26 mouse cellular contexts compared by ENCODE assay signal in genomic region chr9:103010161-103010560, GRCm38 (mm10). TPM values are rescaled to one million over a fixed set of nuclear protein-coding genes. Genes with fewer than 3 reads are reported as not detected.
A peak's percentile ranks its signal among the peaks of the same experiment; 100 is the strongest.
DNase-seq lines count a peak whose midpoint lies in the region; ATAC-seq and TF ChIP-seq lines count a peak whose summit lies in the region.
"Had no signal": no experiment of that assay in that cellular context is flagged by ENCODE, and none has a peak within 500 bp of the region (broad histone marks: within the 10 kb centered on the region; RNA-seq: fewer than 3 reads in every experiment).

No protein-coding gene starts in this region.

- H3K4me1 ChIP-seq in heart, postnatal 0 days (ENCODE audit: control insufficient read depth, insufficient read depth), result peaks cover 13% of the 10 kb centered on the region; the same call in 1 of the 2 replicates
- H3K4me1 ChIP-seq in lung, adult 2 months (ENCODE audit: control insufficient read depth, insufficient read depth, low read length), result peaks cover 18% of the 10 kb centered on the region
- peaks cover 23% of the 10 kb centered on the region for H3K4me1 ChIP-seq in lung, postnatal 0 days (ENCODE audit: insufficient read depth, low read depth, low read length)
- peaks cover 7% of the 10 kb centered on the region for H3K4me1 ChIP-seq in stomach, postnatal 0 days (replicated peaks; ENCODE audit: control insufficient read depth, insufficient read depth)

- whole genome bisulfite sequencing in heart, postnatal 0 days, result 53% methylated on average over 3 of the region's 3 CpGs
- 29% methylated on average over 3 of the region's 3 CpGs for WGBS in lung, adult 2 months
- 38% methylated on average over 3 of the region's 3 CpGs for WGBS in lung, postnatal 0 days
- 60% methylated on average over 3 of the region's 3 CpGs for WGBS in stomach, postnatal 0 days

- no peak for TF ChIP-seq POLR2A in lung, adult 2 months (IDR thresholded peaks at IDR 0.05; ENCODE audit: borderline replicate concordance, extremely low read depth, low read depth, low read length)

- H3K9ac ChIP-seq in heart, postnatal 0 days (replicated peaks; ENCODE audit: low read depth, low read length), result no peak overlapping the region
- H3K9ac ChIP-seq in lung, postnatal 0 days (replicated peaks; ENCODE audit: low read depth), result no peak overlapping the region
- no peak overlapping the region for H3K9ac ChIP-seq in stomach, postnatal 0 days (ENCODE audit: low read length)
- H3K9ac ChIP-seq: heart, embryonic 13.5 days; hindbrain, embryonic 13.5 days; limb, embryonic 12.5 days; liver, embryonic 12.5 days; midbrain, embryonic 15.5 days; neural tube, embryonic 13.5 days had no signal

- no peaks in the 10 kb centered on the region for H3K36me3 ChIP-seq in heart, postnatal 0 days (replicated peaks; ENCODE audit: control insufficient read depth, insufficient read depth, low read length)
- no peaks in the 10 kb centered on the region for H3K36me3 ChIP-seq in lung, postnatal 0 days (ENCODE audit: insufficient read depth, low read length)
- H3K36me3 ChIP-seq in stomach, postnatal 0 days (ENCODE audit: control insufficient read depth, insufficient read depth, low read length), result no peaks in the 10 kb centered on the region
- H3K36me3 ChIP-seq: heart, embryonic 13.5 days; hindbrain, embryonic 13.5 days; limb, embryonic 12.5 days; liver, embryonic 12.5 days; midbrain, embryonic 15.5 days; neural tube, embryonic 13.5 days had no signal

- no peak overlapping the region for H3K4me3 ChIP-seq in heart, postnatal 0 days (ENCODE audit: low read depth, low read length)
- H3K4me3 ChIP-seq in lung, adult 2 months (replicated peaks; ENCODE audit: extremely low read depth, low read depth, low read length), result peak overlapping the region; percentile 81
- peak overlapping the region; percentile 59 for H3K4me3 ChIP-seq in lung, postnatal 0 days (ENCODE audit: low read depth, low read length)
- H3K4me3 ChIP-seq in stomach, postnatal 0 days (ENCODE audit: low read depth, low read length), result no peak overlapping the region
- H3K4me3 ChIP-seq: hindbrain, embryonic 13.5 days; limb, embryonic 12.5 days; liver, embryonic 12.5 days; midbrain, embryonic 15.5 days; myocyte; neural tube, embryonic 13.5 days had no signal

- H3K9me3 ChIP-seq in heart, postnatal 0 days (replicated peaks; ENCODE audit: control insufficient read depth, low read length), result no peaks in the 10 kb centered on the region
- H3K9me3 ChIP-seq in lung, postnatal 0 days (ENCODE audit: low read length), result no peaks in the 10 kb centered on the region
- H3K9me3 ChIP-seq in stomach, postnatal 0 days (ENCODE audit: control insufficient read depth, low read length), result no peaks in the 10 kb centered on the region
- H3K9me3 ChIP-seq: heart, embryonic 13.5 days; hindbrain, embryonic 13.5 days; limb, embryonic 12.5 days; liver, embryonic 12.5 days; midbrain, embryonic 15.5 days; neural tube, embryonic 13.5 days had no signal

- H3K27ac ChIP-seq in heart, postnatal 0 days (ENCODE audit: low read depth), result no peak overlapping the region
- H3K27ac ChIP-seq in lung, postnatal 0 days (ENCODE audit: low read length), result no peak overlapping the region
- no peak overlapping the region for H3K27ac ChIP-seq in stomach, postnatal 0 days (replicated peaks)
- H3K27ac ChIP-seq: heart, embryonic 13.5 days; hindbrain, embryonic 13.5 days; limb, embryonic 12.5 days; liver, embryonic 12.5 days; macrophage; midbrain, embryonic 15.5 days; neural tube, embryonic 13.5 days had no signal

- TF ChIP-seq EP300 in heart, postnatal 0 days (IDR thresholded peaks at IDR 0.05; ENCODE audit: low read depth), result no peak
- peak; percentile 82 for TF ChIP-seq EP300 in lung, postnatal 0 days (IDR thresholded peaks at IDR 0.05)
- TF ChIP-seq EP300 in stomach, postnatal 0 days (optimal IDR thresholded peaks at IDR 0.05), result no peak

- no peak for TF ChIP-seq CTCF in heart, postnatal 0 days (IDR thresholded peaks at IDR 0.05; ENCODE audit: low read depth)
- no peak for TF ChIP-seq CTCF in lung, adult 2 months (IDR thresholded peaks at IDR 0.05; ENCODE audit: insufficient read depth, low read length)
- no peak for TF ChIP-seq CTCF in lung, postnatal 0 days (IDR thresholded peaks at IDR 0.05)
- no peak for TF ChIP-seq CTCF in stomach, postnatal 0 days (IDR thresholded peaks at IDR 0.05; ENCODE audit: low read depth)

- peak overlapping the region; percentile 95; the same call in 1 of the 2 replicates for H3K4me2 ChIP-seq in heart, postnatal 0 days (ENCODE audit: low read depth, low read length)
- peak overlapping the region; percentile 88 for H3K4me2 ChIP-seq in lung, postnatal 0 days (replicated peaks; ENCODE audit: low read depth, low read length)
- H3K4me2 ChIP-seq in stomach, postnatal 0 days (replicated peaks; ENCODE audit: low read depth), result peak overlapping the region; percentile 91; the same call in 1 of the 2 replicates
- H3K4me2 ChIP-seq: hindbrain, embryonic 13.5 days; limb, embryonic 12.5 days; liver, embryonic 12.5 days; midbrain, embryonic 15.5 days; neural tube, embryonic 13.5 days had no signal

- DNase-seq in heart, postnatal 0 days (ENCODE audit: low spot score), result no peak
- no peak for DNase-seq in heart, postnatal 10 days
- peak; percentile 53 for DNase-seq in lung, adult 2 months
- peak; percentile 81 for DNase-seq in lung, postnatal 0 days (ENCODE audit: low spot score)
- DNase-seq in stomach, postnatal 0 days (ENCODE audit: low spot score), result no peak
- no peak for DNase-seq in left cerebral cortex, adult 8-10 months (ENCODE audit: low spot score in 2 of 2)
- no peak for DNase-seq in gastrocnemius, adult 8-10 months (ENCODE audit: low spot score in 2 of 2)
- DNase-seq: adrenal gland, postnatal 10 days; cerebellum, adult 2 months; cerebellum, postnatal 25 days; gastrocnemius, postnatal 10 days; heart, adult 11 months; kidney, adult 8-10 months; kidney, postnatal 14 days; thymus, adult 18-20 months; thymus, postnatal 36 days had no signal

- intact Hi-C loops in heart, postnatal 10 days (cut with DNase I), result loop anchor here (5.0 kb wide), 2 partner anchors 82 to 292 kb away; no protein-coding TSS in a partner anchor

- ATAC-seq in heart, postnatal 0 days (ENCODE audit: insufficient read depth, low read depth), result no peak
- ATAC-seq in lung, postnatal 0 days, result no peak
- ATAC-seq in stomach, postnatal 0 days (ENCODE audit: low FRiP score, low TSS enrichment), result no peak
- ATAC-seq: forebrain, embryonic 14.5 days; inflammation-experienced regulatory T-cells, adult 6 months; liver, embryonic 12.5 days; midbrain, embryonic 15.5 days had no signal

- H3K27me3 ChIP-seq in heart, postnatal 0 days (ENCODE audit: control insufficient read depth, insufficient read depth, low read length), result peaks cover 8% of the 10 kb centered on the region; the same call in 1 of the 2 replicates
- no peaks in the 10 kb centered on the region for H3K27me3 ChIP-seq in lung, postnatal 0 days (replicated peaks; ENCODE audit: insufficient read depth, low read length)
- H3K27me3 ChIP-seq in stomach, postnatal 0 days (ENCODE audit: control insufficient read depth, insufficient read depth, low read length), result no peaks in the 10 kb centered on the region

RNA-seq across cellular contexts. Expression of gene Slco2a1, which starts 21.6 kb away (rescaled TPM):
- 10.2 and 15.1 TPM in 2 replicates for total RNA-seq in heart, postnatal 0 days (2014; rRNA removed; ENCODE audit: low replicate concordance)
- 5.2 and 5.7 TPM in 2 replicates for polyA plus RNA-seq in heart, postnatal 0 days (2015; fragmentation: Nextera tagmentation; extraction: Ambion mirVana)
- 1 to 10 TPM; 8.5 to 10.0 TPM for total RNA-seq in heart, postnatal 10 days (2021)
- 289 and 334 TPM in 2 replicates for polyA plus RNA-seq in lung, adult 2 months (2012; rRNA removed)
- polyA plus RNA-seq in lung, postnatal 0 days (2015; fragmentation: Nextera tagmentation; extraction: Ambion mirVana), result 68.9 and 70.0 TPM in 2 replicates
- polyA plus RNA-seq in stomach, postnatal 0 days (2015; fragmentation: Nextera tagmentation; extraction: Ambion mirVana), result 22.1 and 22.3 TPM in 2 replicates
- total RNA-seq in left cerebral cortex, adult 8-10 months (2022), result under 1 TPM; 0.72 to 0.98 (median 0.85) TPM
- 1 to 10 TPM in 2 of 4 experiments, under 1 TPM in 2; 0.51 to 1.1 (median 0.80) TPM for total RNA-seq in gastrocnemius, adult 8-10 months (2022)
- polyA plus RNA-seq: macrophage had no signal

Comparison
In these comparisons a context has a peak if more than half of its experiments do, and no peak if none do; other contexts are left out.
1. DNase-seq: peak in lung, adult 2 months (single experiment) and lung, postnatal 0 days (single experiment); none in heart, postnatal 0 days (single experiment), heart, postnatal 10 days (0 of 2), stomach, postnatal 0 days (single experiment), left cerebral cortex, adult 8-10 months (0 of 2) and gastrocnemius, adult 8-10 months (0 of 2).
2. H3K4me3 ChIP-seq: peak in lung, adult 2 months (single experiment) and lung, postnatal 0 days (single experiment); none in heart, postnatal 0 days (single experiment) and stomach, postnatal 0 days (single experiment).
3. Peak in every context shown above with its lines, with median percentiles within 50 percentile points of each other: H3K4me2 ChIP-seq.